Mouse (Mus musculus) liver, adult 2 months (tissue): Measurements from ENCODE around the gene Ugcg. TPM values are rescaled to one million over a fixed set of nuclear protein-coding genes. Genes with fewer than 3 reads are reported as not detected.

ENCODE experiments used
- DNase-seq: peaks from one replicate; pipeline ENCODE4 v3.0.0-alpha.2; 2011; ENCODE audit warnings: low read depth, low spot score; ENCODE audit errors: extremely low read depth
- H3K27ac ChIP-seq: fragments of 200-500 bp; replicated peaks from 2 replicates; pipeline ENCODE4 v1.5.1; 2012; ENCODE audit warnings: low read depth, mild to moderate bottlenecking, control low read depth, inconsistent platforms, low read length; ENCODE audit not compliant: insufficient read depth
- H3K27me3 ChIP-seq: fragments of 200-500 bp; 2 replicates; pipeline ENCODE4 v1.6.1; 2012; ENCODE audit warnings: mild to moderate bottlenecking, moderate library complexity, low read length, inconsistent platforms; ENCODE audit not compliant: control insufficient read depth, insufficient read depth
- H3K36me3 ChIP-seq: fragments of 200-500 bp; 2 replicates; pipeline ENCODE4 v1.6.1; 2012; ENCODE audit warnings: low read length, inconsistent platforms; ENCODE audit not compliant: control insufficient read depth, insufficient read depth
- H3K4me1 ChIP-seq: fragments of 200-500 bp; 2 replicates; pipeline ENCODE4 v1.6.1; 2011; ENCODE audit warnings: low read length; ENCODE audit not compliant: control insufficient read depth, insufficient read depth
- H3K4me3 ChIP-seq: fragments of 200-500 bp; 2 replicates; pipeline ENCODE4 v1.5.1; 2011; ENCODE audit warnings: low read depth, mild to moderate bottlenecking, control low read depth, low read length, moderate library complexity; ENCODE audit not compliant: insufficient read depth
- H3K79me2 ChIP-seq: fragments of 200-500 bp; 2 replicates; pipeline ENCODE4 v1.6.1; 2012; ENCODE audit warnings: inconsistent platforms, mild to moderate bottlenecking, low read length, moderate library complexity; ENCODE audit not compliant: control insufficient read depth, insufficient read depth
- H3K9ac ChIP-seq: fragments of 200-500 bp; 2 replicates; pipeline ENCODE4 v1.6.1; 2012; ENCODE audit warnings: low read depth, mild to moderate bottlenecking, control low read depth, inconsistent platforms, low read length
- CTCF ChIP-seq: fragments of 200-500 bp; IDR thresholded peaks from 2 replicates; pipeline ENCODE4 v1.5.1; 2011; ENCODE audit warnings: low read depth, low read length, control low read depth
- POLR2A ChIP-seq: fragments of 200-500 bp; IDR thresholded peaks from 2 replicates; pipeline ENCODE4 v1.6.1; 2011; ENCODE audit warnings: low read length, control low read depth; ENCODE audit not compliant: insufficient read depth; ENCODE audit errors: extremely low read depth
- WGBS: fragments of 180-500 bp; shearing (Covaris S2); methylation state at CpG from one replicate; pipeline ENCODE4 v1.1.7; 2018; 5-methylcytosine and 5-hydroxymethylcytosine counted together
- polyA plus RNA-seq: library from polyadenylated mRNA; depleted of rRNA; stranded (reverse); fragments of >200 nt; gene quantifications from 2 replicates; pipeline ENCODE4 v1.2.3, GENCODE M21; 2012
- total RNA-seq: library from RNA; depleted of rRNA; stranded (reverse); fragments of >200 nt; gene quantifications from 2 replicates; pipeline ENCODE4 v1.2.3, GENCODE M21; 2014

Ugcg gene
- total and polyA plus RNA-seq, 2 experiments, result 17.1 to 25.4 TPM

DNA sequence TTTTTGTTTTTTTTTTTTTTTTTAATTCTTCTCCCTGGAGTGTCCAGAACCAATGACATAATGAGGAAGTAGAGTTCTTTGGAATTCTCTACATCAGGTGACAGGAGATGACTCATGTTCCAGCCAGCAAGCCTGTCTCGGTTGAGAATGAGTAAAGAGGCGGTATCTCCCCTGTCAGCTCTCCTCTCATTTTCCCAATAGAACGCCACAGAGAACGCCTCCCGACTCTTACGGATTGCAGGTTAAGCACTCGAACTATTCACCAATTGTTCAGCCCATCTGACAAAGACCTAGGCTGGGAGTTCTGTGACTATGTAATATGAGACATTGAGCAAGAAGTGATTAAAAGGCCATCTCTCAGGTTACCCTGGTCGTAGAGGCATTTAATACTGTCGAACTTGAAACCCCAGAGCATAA, 50.3 kb downstream of the Ugcg start:
- 40% methylated on average over 9 of the region's 9 CpGs for WGBS
- TF ChIP-seq POLR2A (no peak), CTCF (no peak)
- Histone ChIP-seq H3K4me3 (no peak overlapping the region), H3K36me3 (no peaks in the 10 kb centered on the region), H3K4me1 (peaks cover 18% of the 10 kb centered on the region), H3K9ac (no peak overlapping the region), H3K27me3 (no peaks in the 10 kb centered on the region), H3K79me2 (no peaks in the 10 kb centered on the region), H3K27ac (no peak overlapping the region)
- no peak for DNase-seq

DNA sequence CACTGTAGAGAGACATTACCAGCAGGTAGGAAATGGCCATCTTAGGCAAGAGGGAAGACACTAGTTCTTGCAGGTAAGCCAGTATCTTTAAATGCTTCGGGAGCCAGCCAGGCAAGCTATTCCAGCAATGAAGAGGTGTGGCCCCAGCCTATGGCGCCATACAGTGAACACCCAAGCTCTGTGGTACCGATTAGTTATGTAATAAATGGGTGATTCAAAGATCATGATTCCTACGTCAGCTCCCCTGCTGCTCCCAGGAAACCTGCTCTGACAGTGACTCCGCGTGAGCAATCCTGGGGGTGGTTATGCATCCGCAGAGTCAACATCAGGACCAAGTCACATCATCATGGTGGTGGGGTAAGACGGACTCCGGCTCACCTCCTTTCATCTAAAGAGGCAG, 51.1 kb downstream of the Ugcg start:
- Histone ChIP-seq H3K27me3 (no peaks in the 10 kb centered on the region), H3K36me3 (no peaks in the 10 kb centered on the region), H3K4me1 (peaks cover 18% of the 10 kb centered on the region), H3K27ac (no peak overlapping the region), H3K79me2 (no peaks in the 10 kb centered on the region), H3K4me3 (no peak overlapping the region), H3K9ac (no peak overlapping the region)
- TF ChIP-seq POLR2A (no peak), CTCF (no peak)
- WGBS, result 95% methylated on average over 9 of the region's 9 CpGs
- no peak for DNase-seq

DNA sequence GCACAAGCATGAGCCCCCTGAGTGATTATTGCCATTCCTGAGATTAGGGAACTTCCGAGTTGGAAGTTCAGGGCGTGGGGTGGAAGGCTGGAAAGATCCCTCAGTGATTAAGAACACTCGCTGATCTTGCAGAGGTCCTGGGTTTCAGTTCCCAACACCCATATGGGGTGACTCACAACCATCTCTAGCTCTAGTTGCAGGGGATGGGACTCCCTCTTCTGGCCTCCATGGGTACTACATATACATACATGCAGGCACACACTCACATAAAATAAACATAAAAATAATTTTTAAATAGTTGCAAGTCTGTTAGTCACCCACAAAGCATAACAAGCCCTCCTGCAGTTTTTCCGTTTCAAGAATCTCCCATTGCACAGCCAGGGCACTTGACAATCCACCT, 52.0 kb downstream of the Ugcg start:
- H3K9ac ChIP-seq, result no peak overlapping the region

DNA sequence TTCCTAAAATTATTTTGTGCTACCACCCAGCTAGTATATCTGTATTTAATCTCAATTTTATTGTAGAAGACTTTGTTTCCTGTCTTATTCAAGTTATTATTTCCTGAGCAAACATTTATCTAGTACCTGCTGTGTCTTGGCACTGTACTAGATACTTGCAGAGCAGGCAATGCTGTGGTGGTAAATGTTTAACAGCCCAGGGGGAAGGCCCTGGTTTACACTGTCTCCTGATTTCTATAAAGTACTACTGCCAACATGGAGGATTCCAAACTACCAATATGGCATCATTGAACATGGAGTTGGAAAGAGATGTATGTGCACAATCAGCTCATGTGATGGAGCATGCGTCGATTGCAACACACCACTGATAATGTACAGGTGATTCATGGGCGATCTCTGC, 53.2 kb downstream of the Ugcg start:
- no peak overlapping the region for H3K4me3 ChIP-seq
- TF ChIP-seq CTCF (no peak), POLR2A (no peak)
- H3K27me3 ChIP-seq, result no peaks in the 10 kb centered on the region
- no peaks in the 10 kb centered on the region for H3K36me3 ChIP-seq
- H3K9ac ChIP-seq, result no peak overlapping the region
- peaks cover 19% of the 10 kb centered on the region for H3K4me1 ChIP-seq
- 59% methylated on average over 3 of the region's 3 CpGs for WGBS
- peak overlapping the region; percentile 36 for H3K27ac ChIP-seq
- DNase-seq, result peak; percentile 83
- H3K79me2 ChIP-seq, result no peaks in the 10 kb centered on the region

More for the DNA sequence above, 52.0 kb downstream of the Ugcg start:
- WGBS, result 95% methylated on average over 4 of the region's 4 CpGs
- no peak overlapping the region for H3K4me3 ChIP-seq
- DNase-seq, result no peak
- H3K79me2 ChIP-seq, result no peaks in the 10 kb centered on the region
- H3K27ac ChIP-seq, result no peak overlapping the region
- no peaks in the 10 kb centered on the region for H3K27me3 ChIP-seq
- H3K36me3 ChIP-seq, result no peaks in the 10 kb centered on the region
- peaks cover 19% of the 10 kb centered on the region for H3K4me1 ChIP-seq
- TF ChIP-seq CTCF, result peak; percentile 33; the same call in 1 of the 2 replicates
- TF ChIP-seq POLR2A, result no peak

DNA sequence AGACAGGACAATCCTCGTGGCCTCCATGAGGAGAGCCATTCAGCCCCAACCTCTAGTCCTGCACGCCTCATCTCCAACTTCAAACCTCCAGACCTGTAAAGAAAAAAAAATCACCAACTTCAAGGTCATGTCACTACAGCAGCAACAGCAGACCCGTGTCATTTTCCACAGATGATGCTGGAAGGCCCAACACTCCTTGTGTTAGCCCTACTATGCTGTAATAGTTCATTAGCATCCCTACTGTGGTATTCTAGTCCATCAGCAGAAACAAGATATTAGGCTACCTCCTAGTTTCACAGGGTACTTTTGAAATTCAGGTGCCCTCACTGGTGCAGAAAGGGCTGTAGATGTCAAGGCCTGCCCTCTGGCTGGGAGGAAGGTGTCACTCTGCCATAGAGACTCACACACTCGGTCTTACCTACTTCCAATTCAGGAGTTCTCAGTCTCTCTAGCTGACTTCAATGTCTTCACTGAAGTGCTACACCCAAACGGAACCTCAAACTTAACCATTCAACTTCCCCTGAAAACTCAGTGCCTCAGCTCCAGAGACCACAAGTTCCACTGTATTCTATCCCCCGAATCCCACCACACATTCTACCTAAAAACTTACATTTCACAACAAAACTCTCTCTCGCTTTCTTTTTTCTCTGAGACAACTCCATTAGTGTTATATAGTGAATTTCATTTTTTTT, 54.9 kb downstream of the Ugcg start:
- Histone ChIP-seq H3K9ac (no peak overlapping the region), H3K4me1 (peaks cover 14% of the 10 kb centered on the region), H3K27me3 (no peaks in the 10 kb centered on the region), H3K79me2 (no peaks in the 10 kb centered on the region), H3K36me3 (no peaks in the 10 kb centered on the region), H3K27ac (peak overlapping the region; percentile 10), H3K4me3 (no peak overlapping the region)
- 80% methylated on average over 7 of the region's 7 CpGs for WGBS
- DNase-seq, result no peak
- TF ChIP-seq CTCF, result no peak
- no peak for TF ChIP-seq POLR2A

DNA sequence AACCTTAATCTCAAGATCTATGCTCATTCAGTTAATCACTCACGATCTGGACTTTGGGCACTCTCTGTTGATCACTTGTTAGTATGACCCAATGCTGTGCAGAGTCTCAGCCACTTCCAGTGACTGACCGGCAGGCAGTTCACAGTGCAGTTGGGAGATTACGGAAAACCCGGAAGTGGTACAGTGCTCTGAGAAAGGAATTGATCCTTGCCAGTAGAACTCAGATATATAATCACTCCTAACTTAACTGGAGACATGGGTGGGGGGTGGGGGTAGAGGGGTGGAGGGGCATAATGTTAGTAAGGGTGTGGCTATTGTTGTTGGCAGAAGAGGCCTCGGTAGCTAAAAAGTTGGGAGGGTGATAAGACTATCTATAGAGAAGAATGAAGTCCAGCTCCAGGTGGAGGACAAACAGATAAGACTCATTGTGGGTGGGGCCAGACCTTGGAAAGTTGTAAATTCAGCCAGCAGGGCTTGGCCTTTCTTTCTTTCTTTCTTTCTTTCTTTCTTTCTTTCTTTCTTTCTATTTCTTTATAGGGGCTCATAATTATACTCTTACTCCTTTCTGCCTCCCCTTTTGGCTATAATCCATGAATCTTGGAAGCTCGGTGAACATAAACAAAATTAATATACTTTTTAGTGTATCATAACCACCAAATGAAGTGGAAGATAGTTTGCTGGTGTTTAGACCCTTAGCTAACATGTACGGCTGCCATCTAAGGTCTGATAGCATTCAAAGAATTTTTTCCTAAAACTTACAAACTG, 55.9 kb downstream of the Ugcg start:
- Histone ChIP-seq H3K36me3 (no peaks in the 10 kb centered on the region), H3K27ac (no peak overlapping the region), H3K79me2 (no peaks in the 10 kb centered on the region), H3K27me3 (no peaks in the 10 kb centered on the region), H3K9ac (no peak overlapping the region), H3K4me1 (peaks cover 13% of the 10 kb centered on the region), H3K4me3 (no peak overlapping the region)
- 30% methylated on average over 7 of the region's 7 CpGs for WGBS
- peak; percentile 97 for DNase-seq
- TF ChIP-seq POLR2A, result no peak
